Comparison of ENCODE assay signal across 8 mouse cellular contexts in genomic region chr4:82536435-82537278, GRCm38 (mm10).
DNase-seq lines count a peak whose midpoint lies in the region; ATAC-seq and TF ChIP-seq lines count a peak whose summit lies in the region.

No protein-coding gene starts in this region.

- peaks cover 24% of the 10 kb centered on the region for H3K27me3 ChIP-seq in hindbrain, embryonic 14.5 days (ENCODE audit: control insufficient read depth, insufficient read depth, low read length)
- peaks cover 52% of the 10 kb centered on the region for H3K27me3 ChIP-seq in liver, embryonic 15.5 days
- H3K27me3 ChIP-seq in thymus, adult 2 months (ENCODE audit: control insufficient read depth, insufficient read depth, low read length) = peaks cover 6% of the 10 kb centered on the region; the same call in 1 of the 2 replicates

- H3K36me3 ChIP-seq in hindbrain, embryonic 14.5 days (replicated peaks; ENCODE audit: control insufficient read depth, insufficient read depth) = no peaks in the 10 kb centered on the region
- no peaks in the 10 kb centered on the region for H3K36me3 ChIP-seq in liver, embryonic 15.5 days (replicated peaks)
- no peaks in the 10 kb centered on the region for H3K36me3 ChIP-seq in thymus, adult 2 months (ENCODE audit: control insufficient read depth, insufficient read depth, low read length)

- WGBS in hindbrain, embryonic 14.5 days = 4% methylated on average over 36 of the region's 36 CpGs
- WGBS in liver, embryonic 15.5 days (ENCODE audit: insufficient replicate concordance) = 9% methylated on average over 36 of the region's 36 CpGs
- 15% methylated on average over 36 of the region's 36 CpGs for WGBS in thymus, adult 2 months

- no peaks in the 10 kb centered on the region for H3K9me3 ChIP-seq in hindbrain, embryonic 14.5 days (ENCODE audit: control insufficient read depth, low read length)
- no peaks in the 10 kb centered on the region for H3K9me3 ChIP-seq in liver, embryonic 15.5 days (replicated peaks)

- H3K4me3 ChIP-seq in embryonic fibroblast, embryonic 13.5 days (ENCODE audit: insufficient read depth, low read length) = peak overlapping the region; percentile 29; the same call in 1 of the 2 replicates
- peak overlapping the region; percentile 28 for H3K4me3 ChIP-seq in hindbrain, embryonic 14.5 days (replicated peaks; ENCODE audit: low read length)
- peak overlapping the region; percentile 23 for H3K4me3 ChIP-seq in liver, embryonic 15.5 days (replicated peaks)
- no peak overlapping the region for H3K4me3 ChIP-seq in thymus, adult 2 months (ENCODE audit: control insufficient read depth, insufficient read depth, low read length)

- TF ChIP-seq POLR2A in embryonic fibroblast, embryonic 13.5 days (IDR thresholded peaks at IDR 0.05; ENCODE audit: low read depth, low read length) = no peak
- no peak for TF ChIP-seq POLR2A in thymus, adult 2 months (IDR thresholded peaks at IDR 0.05; ENCODE audit: control insufficient read depth, extremely low read depth, insufficient read depth, low read length, poor library complexity)

- no peak for TF ChIP-seq CTCF in embryonic fibroblast, embryonic 13.5 days (IDR thresholded peaks at IDR 0.05; ENCODE audit: borderline replicate concordance, insufficient read depth, low read length)
- TF ChIP-seq CTCF in thymus, adult 2 months (IDR thresholded peaks at IDR 0.05; ENCODE audit: borderline replicate concordance, control insufficient read depth, extremely low read depth, insufficient read depth, low read length, poor library complexity) = no peak

- peak overlapping the region; percentile 57 for H3K9ac ChIP-seq in hindbrain, embryonic 14.5 days
- H3K9ac ChIP-seq in liver, embryonic 15.5 days = no peak overlapping the region

- H3K27ac ChIP-seq in embryonic fibroblast, embryonic 13.5 days (ENCODE audit: insufficient read depth, low read length) = no peak overlapping the region
- H3K27ac ChIP-seq in hindbrain, embryonic 14.5 days = peak overlapping the region; percentile 62
- no peak overlapping the region for H3K27ac ChIP-seq in liver, embryonic 15.5 days (replicated peaks)
- H3K27ac ChIP-seq in thymus, adult 2 months (ENCODE audit: control insufficient read depth, insufficient read depth, low read length) = no peak overlapping the region

- H3K4me1 ChIP-seq in embryonic fibroblast, embryonic 13.5 days (ENCODE audit: control insufficient read depth, insufficient read depth, low read length) = no peaks in the 10 kb centered on the region
- H3K4me1 ChIP-seq in hindbrain, embryonic 14.5 days (replicated peaks; ENCODE audit: control insufficient read depth, insufficient read depth, low read length) = peaks cover 31% of the 10 kb centered on the region
- H3K4me1 ChIP-seq in liver, embryonic 15.5 days (replicated peaks) = no peaks in the 10 kb centered on the region; the same call in 1 of the 2 replicates
- H3K4me1 ChIP-seq in thymus, adult 2 months (replicated peaks; ENCODE audit: control insufficient read depth, insufficient read depth, low read length) = no peaks in the 10 kb centered on the region

- peak; percentile 49 for DNase-seq in embryo, embryonic 10 days (ENCODE audit: low spot score)
- no peak for DNase-seq in embryo, embryonic 10.5 days (ENCODE audit: low spot score)
- DNase-seq in ES-CJ7 (ENCODE audit: low read depth, low spot score) = peak; percentile 23
- DNase-seq in hindbrain, embryonic 14.5 days (ENCODE audit: low spot score) = peak; percentile 48
- peak; percentile 6 for DNase-seq in yolk sac, embryonic 10.5 days (ENCODE audit: low spot score)
- DNase-seq in thymus, adult 2 months = no peak

- no peak for ATAC-seq in hindbrain, embryonic 14.5 days (ENCODE audit: low FRiP score)
- no peak for ATAC-seq in liver, embryonic 15.5 days (ENCODE audit: insufficient read depth)

- peak overlapping the region; percentile 69 for H3K4me2 ChIP-seq in hindbrain, embryonic 14.5 days (replicated peaks)
- H3K4me2 ChIP-seq in liver, embryonic 15.5 days = peak overlapping the region; percentile 54

Comparison
In these comparisons a context has a peak if more than half of its experiments do, and no peak if none do; other contexts are left out.
1. DNase-seq: peak in embryo, embryonic 10 days (single experiment), ES-CJ7 (single experiment), hindbrain, embryonic 14.5 days (single experiment) and yolk sac, embryonic 10.5 days (single experiment); none in embryo, embryonic 10.5 days (single experiment) and thymus, adult 2 months (single experiment).